Mouse (Mus musculus) E14TG2a.4 (cell line): ENCODE measurements around the gene Ilf2.

Source experiments
- H3K27me3 ChIP-seq: 2 replicates; pipeline ENCODE4 v1.6.1; 2014; ENCODE audit warnings: low read length, control low read depth; ENCODE audit not compliant: insufficient read depth
- H3K36me3 ChIP-seq: 2 replicates; pipeline ENCODE4 v1.6.1; 2014; ENCODE audit warnings: low read length, control low read depth; ENCODE audit not compliant: insufficient read depth
- H3K4me1 ChIP-seq: replicated peaks from 2 replicates; pipeline ENCODE4 v1.6.1; 2014; ENCODE audit warnings: low read depth, low read length, control low read depth
- H3K4me3 ChIP-seq: replicated peaks from 2 replicates; pipeline ENCODE4 v1.5.1; 2014; ENCODE audit warnings: mild to moderate bottlenecking, low read length
- H3K9me3 ChIP-seq: 2 replicates; pipeline ENCODE4 v1.6.1; 2014; ENCODE audit warnings: low read length, control low read depth
- POU5F1 ChIP-seq: IDR thresholded peaks from 2 replicates; pipeline ENCODE4 v1.6.1; 2014; ENCODE audit warnings: low read length, borderline replicate concordance

Gene Ilf2

DNA sequence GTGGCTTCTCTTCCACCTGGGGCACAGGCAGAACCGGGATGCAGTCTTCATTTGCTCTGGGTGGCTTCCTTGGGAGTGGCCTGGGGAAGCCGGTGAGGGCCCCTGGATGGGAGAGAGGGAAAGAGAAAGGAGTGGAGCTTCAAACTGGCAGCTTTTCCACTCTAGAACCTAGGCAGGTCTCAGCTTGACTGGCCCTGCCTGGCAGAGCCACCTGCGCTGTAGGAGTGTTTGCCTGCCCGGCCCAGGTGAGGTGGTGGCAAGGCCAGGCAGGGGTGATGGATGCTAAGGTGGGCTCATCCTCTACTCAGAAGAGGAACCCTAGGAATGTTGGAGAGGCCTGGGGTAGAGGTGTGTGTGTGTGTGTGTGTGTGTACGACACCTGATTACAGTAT, 62.0 kb downstream of the Ilf2 start:
- H3K27me3 ChIP-seq: peaks cover 34% of the 10 kb centered on the region
- H3K36me3 ChIP-seq: no peaks in the 10 kb centered on the region
- H3K4me1 ChIP-seq: peaks cover 54% of the 10 kb centered on the region
- H3K9me3 ChIP-seq: no peaks in the 10 kb centered on the region
- no peak for TF ChIP-seq POU5F1
- H3K4me3 ChIP-seq: peak overlapping the region; percentile 32
